Comparison of ENCODE assay signal across 14 mouse cellular contexts in the genomic region with DNA sequence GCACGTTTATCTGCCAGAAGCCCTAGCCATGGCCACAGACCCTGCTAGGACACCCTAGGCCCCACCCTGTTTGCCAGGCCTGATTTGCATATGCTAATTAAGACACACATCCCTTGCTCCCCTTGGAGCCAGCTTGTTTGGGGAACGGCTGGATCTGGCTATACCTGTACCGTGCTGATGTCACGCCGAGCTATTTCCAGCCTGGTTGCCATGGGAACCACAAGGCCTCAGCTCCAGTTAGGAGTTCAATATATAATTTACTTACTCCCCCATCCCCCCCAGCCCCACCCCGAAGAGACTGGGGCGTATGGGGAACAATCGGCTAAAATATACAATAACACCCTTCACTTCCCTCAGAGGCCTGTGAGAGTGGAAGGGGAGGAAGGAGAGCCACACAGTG. TPM values are rescaled to one million over a fixed set of nuclear protein-coding genes. Genes with fewer than 3 reads are reported as not detected.
A peak's percentile ranks its signal among the peaks of the same experiment; 100 is the strongest.
DNase-seq lines count a peak whose midpoint lies in the region; ATAC-seq and TF ChIP-seq lines count a peak whose summit lies in the region.
"Had no signal": no experiment of that assay in that cellular context is flagged by ENCODE, and none has a peak within 500 bp of the region (broad histone marks: within the 10 kb centered on the region; RNA-seq: fewer than 3 reads in every experiment).

No protein-coding gene starts in this region.

- no peak overlapping the region for H3K4me2 ChIP-seq in forebrain, embryonic 11.5 days (ENCODE audit: low read depth, low read length, severe bottlenecking)
- H3K4me2 ChIP-seq in neural tube, embryonic 14.5 days (ENCODE audit: low read depth, low read length), result no peak overlapping the region

- DNase-seq in forebrain, embryonic 11.5 days (ENCODE audit: low spot score), result no peak
- DNase-seq in left cerebral cortex, adult 9 months (ENCODE audit: low spot score in 2 of 2), result peak; percentile 80 to 84
- no peak for DNase-seq in urinary bladder, postnatal 4 days (ENCODE audit: low spot score in 2 of 2)
- DNase-seq in thymus, postnatal 10 days (ENCODE audit: low spot score in 2 of 2), result no peak
- DNase-seq in cerebellum, adult 2 months, result no peak
- no peak for DNase-seq in heart, postnatal 36 days
- DNase-seq: adrenal gland, postnatal 10 days; embryo, embryonic 11 days; gastrocnemius, adult 2 months; heart, postnatal 14 days had no signal

- TF ChIP-seq POLR2A in cortical plate, adult 2 months (IDR thresholded peaks at IDR 0.05; ENCODE audit: extremely low read depth, insufficient read depth, low read length), result no peak
- no peak for TF ChIP-seq POLR2A in cerebellum, adult 2 months (IDR thresholded peaks at IDR 0.05; ENCODE audit: borderline replicate concordance, insufficient read depth, low read length)

- no peaks in the 10 kb centered on the region for H3K36me3 ChIP-seq in forebrain, embryonic 11.5 days (ENCODE audit: control insufficient read depth, insufficient read depth, low read length)
- H3K36me3 ChIP-seq in neural tube, embryonic 14.5 days (ENCODE audit: control insufficient read depth, insufficient read depth, low read length), result no peaks in the 10 kb centered on the region
- H3K36me3 ChIP-seq: G1E had no signal

- no peaks in the 10 kb centered on the region for H3K9me3 ChIP-seq in forebrain, embryonic 11.5 days (ENCODE audit: control insufficient read depth, low read length)
- no peaks in the 10 kb centered on the region for H3K9me3 ChIP-seq in neural tube, embryonic 14.5 days (ENCODE audit: control insufficient read depth, low read length)
- H3K9me3 ChIP-seq: G1E had no signal

- no peaks in the 10 kb centered on the region for H3K27me3 ChIP-seq in forebrain, embryonic 11.5 days (ENCODE audit: control insufficient read depth, insufficient read depth, low read length)
- peaks cover 2% of the 10 kb centered on the region; the same call in 1 of the 2 replicates for H3K27me3 ChIP-seq in neural tube, embryonic 14.5 days (ENCODE audit: control insufficient read depth, insufficient read depth, low read length)
- H3K27me3 ChIP-seq in cerebellum, adult 2 months (ENCODE audit: control insufficient read depth, insufficient read depth, low read length), result no peaks in the 10 kb centered on the region

- ATAC-seq in forebrain, embryonic 11.5 days (replicated peaks; ENCODE audit: low FRiP score), result 0 out of 2 replicates have a peak, but pooled peaks have one; percentile 30
- ATAC-seq in neural tube, embryonic 14.5 days (ENCODE audit: low read depth), result peak; percentile 28; the same call in 1 of the 2 replicates
- ATAC-seq: lung, postnatal 0 days had no signal

- H3K27ac ChIP-seq in cortical plate, adult 2 months (ENCODE audit: insufficient read depth, low read length), result peak overlapping the region; percentile 83
- H3K27ac ChIP-seq in forebrain, embryonic 11.5 days (ENCODE audit: low read depth, low read length), result no peak overlapping the region
- H3K27ac ChIP-seq in neural tube, embryonic 14.5 days (ENCODE audit: low read depth, low read length), result peak overlapping the region; percentile 23
- H3K27ac ChIP-seq in cerebellum, adult 2 months (ENCODE audit: insufficient read depth, low read length), result no peak overlapping the region
- H3K27ac ChIP-seq: gastrocnemius, adult 2 months had no signal

- H3K9ac ChIP-seq in forebrain, embryonic 11.5 days (ENCODE audit: low read length), result no peak overlapping the region
- H3K9ac ChIP-seq in neural tube, embryonic 14.5 days (replicated peaks; ENCODE audit: low read depth, low read length), result no peak overlapping the region

- intact Hi-C loops in heart, postnatal 36 days (cut with DNase I), result no loop called here

- WGBS in forebrain, embryonic 11.5 days, result 59% methylated on average over 8 of the region's 8 CpGs
- WGBS in neural tube, embryonic 14.5 days, result 31% methylated on average over 8 of the region's 8 CpGs
- WGBS in cerebellum, adult 2 months, result 79% methylated on average over 8 of the region's 8 CpGs

- H3K4me1 ChIP-seq in cortical plate, adult 2 months (ENCODE audit: control insufficient read depth, insufficient read depth, low read length), result peaks cover 22% of the 10 kb centered on the region
- H3K4me1 ChIP-seq in forebrain, embryonic 11.5 days (replicated peaks; ENCODE audit: control insufficient read depth, insufficient read depth, low read length), result peaks cover 27% of the 10 kb centered on the region
- H3K4me1 ChIP-seq in neural tube, embryonic 14.5 days (ENCODE audit: control insufficient read depth, insufficient read depth, low read length), result peaks cover 56% of the 10 kb centered on the region
- peaks cover 9% of the 10 kb centered on the region for H3K4me1 ChIP-seq in cerebellum, adult 2 months (ENCODE audit: control insufficient read depth, insufficient read depth, low read length)

- no peak for TF ChIP-seq CTCF in cortical plate, adult 2 months (IDR thresholded peaks at IDR 0.05; ENCODE audit: extremely low read depth, insufficient read depth, low read length)
- TF ChIP-seq CTCF in cerebellum, adult 2 months (IDR thresholded peaks at IDR 0.05; ENCODE audit: borderline replicate concordance, insufficient read depth, low read depth, low read length), result no peak

- H3K4me3 ChIP-seq in cortical plate, adult 2 months (ENCODE audit: insufficient read depth, low read length), result no peak overlapping the region
- H3K4me3 ChIP-seq in forebrain, embryonic 11.5 days (ENCODE audit: low read depth, low read length), result no peak overlapping the region
- no peak overlapping the region for H3K4me3 ChIP-seq in neural tube, embryonic 14.5 days (ENCODE audit: low read depth, low read length)
- no peak overlapping the region for H3K4me3 ChIP-seq in cerebellum, adult 2 months (replicated peaks; ENCODE audit: insufficient read depth, low read depth, low read length)
- H3K4me3 ChIP-seq: gastrocnemius, adult 2 months had no signal

RNA-seq across cellular contexts. Expression of a gene that starts 45.9 kb away (rescaled TPM):
- polyA plus RNA-seq in cortical plate, adult 2 months (2012; rRNA removed), result 37.1 and 38.4 TPM in 2 replicates
- polyA plus RNA-seq in forebrain, embryonic 11.5 days (2014; fragmentation: Nextera tagmentation; extraction: Ambion mirVana), result 12.1 and 12.6 TPM in 2 replicates
- 15.4 and 16.3 TPM in 2 replicates for polyA plus RNA-seq in neural tube, embryonic 14.5 days (2014; fragmentation: Nextera tagmentation; extraction: Ambion mirVana)
- polyA plus RNA-seq in cerebellum, adult 2 months (2012; rRNA removed), result 25.0 and 25.8 TPM in 2 replicates
- total RNA-seq in heart, postnatal 36 days (2021), result 10 to 100 TPM; 56.1 to 56.7 TPM

Comparison
In these comparisons a context has a peak if more than half of its experiments do, and no peak if none do; other contexts are left out.
1. H3K27ac ChIP-seq: peak in cortical plate, adult 2 months (single experiment) and neural tube, embryonic 14.5 days (single experiment); none in forebrain, embryonic 11.5 days (single experiment) and cerebellum, adult 2 months (single experiment).
2. DNase-seq: peak in left cerebral cortex, adult 9 months (2 of 2); none in forebrain, embryonic 11.5 days (single experiment), urinary bladder, postnatal 4 days (0 of 2), thymus, postnatal 10 days (0 of 2), cerebellum, adult 2 months (0 of 2) and heart, postnatal 36 days (0 of 2).